Mouse (Mus musculus): ENCODE results near the gene Cpne6. TPM values are rescaled to one million over a fixed set of nuclear protein-coding genes. Genes with fewer than 3 reads are reported as not detected.

Cpne6 gene
- 0.16 and 0.49 TPM in 2 replicates for polyA plus RNA-seq (2014; fragmentation: Nextera tagmentation; extraction: Ambion mirVana)

DNA sequence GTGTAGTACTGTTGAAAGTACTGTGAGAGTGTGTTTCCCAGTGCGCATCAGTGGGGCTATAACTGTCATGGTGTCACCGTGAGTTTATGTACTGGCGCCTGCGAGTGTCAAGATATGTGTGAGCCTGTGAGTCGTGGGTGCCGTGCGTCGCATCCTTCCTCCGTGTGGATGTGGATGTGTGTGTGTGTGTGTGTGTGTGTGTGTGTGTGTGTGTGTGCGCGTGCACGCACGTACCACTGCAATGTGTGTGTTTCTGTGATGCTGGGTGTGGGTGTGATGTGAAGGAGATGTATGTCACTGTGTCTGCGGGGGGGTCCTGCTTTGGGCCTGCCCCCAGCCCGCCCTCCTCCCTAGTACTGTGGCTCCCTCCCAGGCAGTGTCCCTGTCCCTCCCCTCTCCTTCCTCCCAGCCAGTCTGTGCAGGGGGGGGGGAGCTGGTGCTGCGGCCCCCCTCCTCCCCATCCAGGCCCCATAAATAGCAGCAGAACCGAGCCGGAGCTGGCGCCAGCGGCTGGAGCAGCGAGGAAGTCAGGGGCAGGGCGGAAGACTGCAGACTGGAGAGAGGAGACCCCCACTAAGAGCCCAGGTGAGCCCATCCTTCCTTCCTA lies at the start of gene Cpne6:
Cpne6 (plus strand) TSS at position 321 of the 607 bp plus-strand sequence.
- H3K9ac ChIP-seq (ENCODE audit: low read depth, low read length), result no peak within 1 kb of the TSS
- H3K4me2 ChIP-seq, result no peak within 1 kb of the TSS
- DNase-seq (ENCODE audit: low spot score) (no peak), ATAC-seq (replicated peaks; ENCODE audit: low FRiP score) (no peak)
- H3K27me3 ChIP-seq (replicated peaks; ENCODE audit: control insufficient read depth, insufficient read depth, low read length), result peaks cover 33% of the 10 kb centered on the region
- H3K4me1 ChIP-seq (replicated peaks; ENCODE audit: control insufficient read depth, insufficient read depth, low read length), result peaks cover 14% of the 10 kb centered on the region; the same call in 1 of the 2 replicates
- H3K27ac ChIP-seq (ENCODE audit: low read depth, low read length), result no peak within 1 kb of the TSS
- no peaks in the 10 kb centered on the region for H3K9me3 ChIP-seq (ENCODE audit: control insufficient read depth, low read length)
- H3K4me3 ChIP-seq (ENCODE audit: low read depth, low read length), result no peak within 1 kb of the TSS
- 67% methylated on average over 19 of the region's 22 CpGs for WGBS
- no peaks in the 10 kb centered on the region for H3K36me3 ChIP-seq (ENCODE audit: control insufficient read depth, insufficient read depth, low read length)

DNA sequence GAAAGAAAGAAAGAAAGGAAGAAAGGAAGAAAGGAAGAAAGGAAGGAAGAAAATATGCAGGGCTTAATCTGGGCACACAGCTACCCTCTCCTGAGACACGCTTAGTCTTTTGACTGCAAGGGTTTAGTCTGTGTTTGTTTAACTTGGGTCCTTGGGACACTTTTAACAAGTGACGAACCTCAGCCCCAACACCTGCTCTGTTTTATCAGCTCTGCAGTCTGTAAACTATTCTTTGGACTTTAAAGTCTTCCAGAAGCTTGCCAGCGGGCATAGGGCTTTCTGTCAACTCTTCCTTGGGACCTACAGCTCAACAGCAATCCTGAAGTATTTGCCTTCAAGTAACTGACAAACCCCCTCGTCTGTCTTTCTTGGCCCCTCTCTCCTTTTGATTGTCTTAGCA lies 48.5 kb upstream of the Cpne6 start:
- no peak overlapping the region for H3K9ac ChIP-seq (ENCODE audit: low read depth, low read length)
- DNase-seq (ENCODE audit: low spot score) (no peak), ATAC-seq (replicated peaks; ENCODE audit: low FRiP score) (no peak)
- H3K27ac ChIP-seq (ENCODE audit: low read depth, low read length), result no peak overlapping the region
- H3K4me2 ChIP-seq, result no peak overlapping the region
- no peak overlapping the region for H3K4me3 ChIP-seq (ENCODE audit: low read depth, low read length)
- 42% methylated on average over 4 of the region's 4 CpGs for WGBS
- H3K9me3 ChIP-seq (ENCODE audit: control insufficient read depth, low read length), result no peaks in the 10 kb centered on the region
- 0 out of 2 replicates have a peak, but pooled peaks cover 2% of the 10 kb centered on the region for H3K27me3 ChIP-seq (replicated peaks; ENCODE audit: control insufficient read depth, insufficient read depth, low read length)
- no peaks in the 10 kb centered on the region for H3K36me3 ChIP-seq (ENCODE audit: control insufficient read depth, insufficient read depth, low read length)
- no peaks in the 10 kb centered on the region; the same call in 1 of the 2 replicates for H3K4me1 ChIP-seq (replicated peaks; ENCODE audit: control insufficient read depth, insufficient read depth, low read length)

DNA sequence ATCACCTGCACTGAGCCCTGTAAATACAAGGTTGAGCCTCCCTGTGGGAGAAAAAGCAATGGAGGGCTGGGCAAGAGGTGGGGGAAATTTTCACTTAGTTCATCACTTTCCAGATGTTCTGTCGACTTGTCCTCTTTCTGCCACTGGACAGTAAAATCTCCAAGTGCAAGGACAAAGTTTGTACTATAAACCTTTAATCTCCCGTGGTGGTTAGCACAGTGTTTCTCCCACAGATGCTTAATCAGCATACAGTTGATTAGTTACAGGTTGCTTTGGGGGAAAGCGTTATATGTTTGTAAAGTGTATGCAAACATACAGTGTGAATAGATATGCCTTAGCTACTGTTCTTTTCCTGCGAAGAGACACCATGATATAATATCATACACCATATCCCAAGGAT lies 43.8 kb upstream of the Cpne6 start:
- Histone ChIP-seq H3K9me3 (ENCODE audit: control insufficient read depth, low read length) (no peaks in the 10 kb centered on the region), H3K4me1 (replicated peaks; ENCODE audit: control insufficient read depth, insufficient read depth, low read length) (peaks cover 3% of the 10 kb centered on the region), H3K27ac (ENCODE audit: low read depth, low read length) (no peak overlapping the region), H3K27me3 (replicated peaks; ENCODE audit: control insufficient read depth, insufficient read depth, low read length) (no peaks in the 10 kb centered on the region), H3K36me3 (ENCODE audit: control insufficient read depth, insufficient read depth, low read length) (no peaks in the 10 kb centered on the region), H3K4me2 (no peak overlapping the region), H3K9ac (ENCODE audit: low read depth, low read length) (no peak overlapping the region), H3K4me3 (ENCODE audit: low read depth, low read length) (no peak overlapping the region)
- no peak for ATAC-seq (replicated peaks; ENCODE audit: low FRiP score)
- WGBS, result 65% methylated on average over 4 of the region's 4 CpGs
- DNase-seq (ENCODE audit: low spot score), result no peak

DNA sequence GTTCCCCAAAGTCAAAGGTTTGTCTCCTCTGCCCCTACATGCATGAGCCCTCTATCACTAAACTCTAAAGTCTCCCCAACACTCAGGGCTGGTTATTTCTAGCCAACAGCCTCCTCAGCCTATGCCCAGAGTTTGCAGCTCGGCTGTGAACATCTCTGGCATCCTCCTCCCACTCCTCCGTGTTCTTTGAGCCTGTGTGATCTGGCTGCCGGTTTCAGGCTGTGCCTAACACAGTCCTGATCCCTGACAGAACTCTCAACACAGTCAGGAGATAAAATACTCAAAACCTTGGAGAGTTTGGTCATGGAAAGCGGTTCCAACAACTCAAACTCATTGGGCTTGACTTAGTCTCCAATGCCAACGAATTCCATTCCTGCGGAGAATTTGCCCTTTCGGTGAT lies 43.1 kb upstream of the Cpne6 start:
- no peak overlapping the region for H3K27ac ChIP-seq (ENCODE audit: low read depth, low read length)
- peaks cover 3% of the 10 kb centered on the region for H3K4me1 ChIP-seq (replicated peaks; ENCODE audit: control insufficient read depth, insufficient read depth, low read length)
- DNase-seq (ENCODE audit: low spot score), result no peak
- H3K4me3 ChIP-seq (ENCODE audit: low read depth, low read length), result no peak overlapping the region
- no peak for ATAC-seq (replicated peaks; ENCODE audit: low FRiP score)
- no peak overlapping the region for H3K9ac ChIP-seq (ENCODE audit: low read depth, low read length)
- H3K27me3 ChIP-seq (replicated peaks; ENCODE audit: control insufficient read depth, insufficient read depth, low read length), result no peaks in the 10 kb centered on the region
- 67% methylated on average over 7 of the region's 7 CpGs for WGBS
- no peaks in the 10 kb centered on the region for H3K9me3 ChIP-seq (ENCODE audit: control insufficient read depth, low read length)
- H3K36me3 ChIP-seq (ENCODE audit: control insufficient read depth, insufficient read depth, low read length), result no peaks in the 10 kb centered on the region
- no peak overlapping the region for H3K4me2 ChIP-seq

DNA sequence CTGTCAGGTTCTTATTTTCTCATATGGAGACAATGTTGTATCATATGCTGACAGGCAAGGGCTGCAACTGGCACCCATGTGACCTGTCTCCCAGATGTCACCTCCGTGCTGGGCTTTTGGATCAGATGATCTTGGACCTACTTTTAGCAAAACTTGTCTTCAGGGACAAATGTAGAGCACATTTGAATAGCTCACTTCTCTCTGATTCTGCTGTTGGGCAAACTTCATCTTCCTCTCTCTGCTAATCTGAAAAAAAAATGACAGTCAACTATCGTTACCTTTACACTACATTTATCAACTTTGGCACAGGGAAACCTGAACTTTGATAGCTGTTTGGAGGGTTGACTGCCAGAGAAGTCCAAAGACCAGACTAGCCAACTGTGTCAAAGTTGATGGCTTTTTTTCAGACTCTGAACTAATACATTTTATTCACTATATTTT lies 41.9 kb upstream of the Cpne6 start:
- Histone ChIP-seq H3K27me3 (replicated peaks; ENCODE audit: control insufficient read depth, insufficient read depth, low read length) (no peaks in the 10 kb centered on the region), H3K4me1 (replicated peaks; ENCODE audit: control insufficient read depth, insufficient read depth, low read length) (peaks cover 3% of the 10 kb centered on the region), H3K4me2 (no peak overlapping the region), H3K27ac (ENCODE audit: low read depth, low read length) (no peak overlapping the region), H3K9ac (ENCODE audit: low read depth, low read length) (no peak overlapping the region), H3K36me3 (ENCODE audit: control insufficient read depth, insufficient read depth, low read length) (no peaks in the 10 kb centered on the region), H3K9me3 (ENCODE audit: control insufficient read depth, low read length) (no peaks in the 10 kb centered on the region), H3K4me3 (ENCODE audit: low read depth, low read length) (no peak overlapping the region)
- no peak for DNase-seq (ENCODE audit: low spot score)
- WGBS, result 66% methylated on average over 2 of the region's 2 CpGs
- ATAC-seq (replicated peaks; ENCODE audit: low FRiP score), result no peak

DNA sequence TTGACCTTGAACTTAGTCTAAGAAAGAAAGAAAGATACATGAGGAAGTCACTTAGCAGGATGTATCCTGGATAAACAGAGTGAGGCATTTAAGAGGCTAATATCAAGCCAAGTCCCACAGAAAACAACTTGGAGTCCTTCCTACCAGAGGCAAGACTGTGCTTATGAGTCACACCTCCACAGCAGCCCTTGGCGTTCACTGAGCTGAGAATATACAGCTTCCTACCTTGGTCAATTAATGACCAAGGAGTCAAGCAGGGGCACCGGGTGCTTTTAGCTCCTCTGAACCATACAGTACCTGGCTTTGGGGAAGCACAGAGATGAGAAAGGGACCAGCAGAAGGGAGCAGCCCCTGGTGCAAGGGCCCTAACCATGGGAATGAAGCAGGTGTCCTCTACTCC lies 41.2 kb upstream of the Cpne6 start:
- no peak overlapping the region for H3K27ac ChIP-seq (ENCODE audit: low read depth, low read length)

DNA sequence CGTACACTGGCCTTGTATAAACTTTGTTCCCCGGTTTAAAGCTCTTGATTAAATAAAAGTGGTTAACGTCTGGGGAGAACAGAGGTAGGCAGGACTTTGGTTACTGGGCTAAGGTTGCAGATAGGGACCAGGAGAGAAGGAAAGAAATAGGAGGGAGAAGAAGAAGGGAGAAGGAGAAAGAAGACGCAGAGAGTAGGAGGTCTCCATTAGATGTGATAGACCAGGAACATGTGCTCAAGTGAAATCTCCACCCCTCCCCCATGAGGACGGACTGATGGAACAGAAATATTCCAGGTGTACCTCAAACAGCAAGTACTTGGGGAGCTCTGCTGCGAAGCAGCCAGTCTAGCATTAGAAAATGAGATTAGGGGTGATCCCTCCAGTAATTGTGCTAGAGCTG lies 40.4 kb upstream of the Cpne6 start:
- H3K9ac ChIP-seq (ENCODE audit: low read depth, low read length), result no peak overlapping the region
- H3K4me3 ChIP-seq (ENCODE audit: low read depth, low read length), result no peak overlapping the region
- DNase-seq (ENCODE audit: low spot score) (no peak), ATAC-seq (replicated peaks; ENCODE audit: low FRiP score) (no peak)
- H3K4me1 ChIP-seq (replicated peaks; ENCODE audit: control insufficient read depth, insufficient read depth, low read length), result peaks cover 3% of the 10 kb centered on the region
- no peak overlapping the region for H3K4me2 ChIP-seq
- no peak overlapping the region for H3K27ac ChIP-seq (ENCODE audit: low read depth, low read length)
- H3K9me3 ChIP-seq (ENCODE audit: control insufficient read depth, low read length), result no peaks in the 10 kb centered on the region
- no peaks in the 10 kb centered on the region for H3K27me3 ChIP-seq (replicated peaks; ENCODE audit: control insufficient read depth, insufficient read depth, low read length)
- 78% methylated on average over 6 of the region's 6 CpGs for WGBS
- no peaks in the 10 kb centered on the region for H3K36me3 ChIP-seq (ENCODE audit: control insufficient read depth, insufficient read depth, low read length)

More for the DNA sequence above, 41.2 kb upstream of the Cpne6 start:
- Histone ChIP-seq H3K27me3 (replicated peaks; ENCODE audit: control insufficient read depth, insufficient read depth, low read length) (no peaks in the 10 kb centered on the region), H3K4me1 (replicated peaks; ENCODE audit: control insufficient read depth, insufficient read depth, low read length) (peaks cover 3% of the 10 kb centered on the region), H3K4me3 (ENCODE audit: low read depth, low read length) (no peak overlapping the region), H3K9me3 (ENCODE audit: control insufficient read depth, low read length) (no peaks in the 10 kb centered on the region), H3K9ac (ENCODE audit: low read depth, low read length) (no peak overlapping the region), H3K36me3 (ENCODE audit: control insufficient read depth, insufficient read depth, low read length) (no peaks in the 10 kb centered on the region), H3K4me2 (no peak overlapping the region)
- DNase-seq (ENCODE audit: low spot score) (no peak), ATAC-seq (replicated peaks; ENCODE audit: low FRiP score) (no peak)
- WGBS, result 71% methylated on average over 2 of the region's 2 CpGs

DNA sequence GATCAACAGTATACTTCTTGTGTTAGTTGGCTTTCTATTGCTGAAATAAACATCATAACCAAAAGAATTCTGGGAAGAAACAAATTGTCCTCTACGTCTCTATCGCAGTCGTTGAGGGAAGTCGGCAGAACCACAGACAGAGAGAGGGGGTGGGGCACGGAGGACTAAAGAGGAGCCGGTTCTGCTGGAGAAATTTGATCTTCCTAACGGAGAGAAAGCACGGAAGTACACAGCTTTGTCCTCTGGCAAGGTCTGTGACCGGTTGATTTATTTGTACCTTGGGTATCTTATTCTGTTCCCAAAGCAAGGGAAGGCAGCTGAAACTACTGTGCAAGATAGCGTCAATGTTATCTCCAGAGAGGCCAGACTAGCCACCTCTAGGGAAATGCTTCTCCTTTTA lies 39.4 kb upstream of the Cpne6 start:
- no peak for DNase-seq (ENCODE audit: low spot score)
- no peak overlapping the region for H3K27ac ChIP-seq (ENCODE audit: low read depth, low read length)

DNA sequence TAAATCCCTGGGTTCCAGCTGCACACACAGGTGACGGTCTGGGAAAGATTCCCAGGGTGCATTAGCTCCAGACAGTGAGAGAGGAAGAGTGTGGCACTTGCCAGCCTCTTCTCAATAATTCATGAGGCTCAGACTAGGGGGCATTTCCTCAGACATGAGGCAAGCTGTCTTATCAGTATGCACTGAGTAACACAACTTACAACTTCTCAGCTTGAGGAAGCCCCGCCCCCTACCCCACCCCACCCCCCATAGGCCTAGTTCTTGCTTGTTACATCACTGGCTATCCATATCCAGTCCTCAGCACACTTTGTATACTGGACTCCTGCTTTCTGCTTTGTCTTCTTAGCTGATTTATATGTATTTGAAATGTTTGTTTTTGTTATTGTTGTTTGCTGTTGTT lies 34.6 kb upstream of the Cpne6 start:
- WGBS, result 35% methylated on average over 2 of the region's 2 CpGs
- no peak for DNase-seq (ENCODE audit: low spot score)
- Histone ChIP-seq H3K27ac (ENCODE audit: low read depth, low read length) (no peak overlapping the region), H3K4me1 (replicated peaks; ENCODE audit: control insufficient read depth, insufficient read depth, low read length) (peaks cover 24% of the 10 kb centered on the region), H3K4me3 (ENCODE audit: low read depth, low read length) (no peak overlapping the region), H3K36me3 (ENCODE audit: control insufficient read depth, insufficient read depth, low read length) (no peaks in the 10 kb centered on the region), H3K9me3 (ENCODE audit: control insufficient read depth, low read length) (no peaks in the 10 kb centered on the region), H3K9ac (ENCODE audit: low read depth, low read length) (no peak overlapping the region), H3K4me2 (0 out of 2 replicates have a peak overlapping the region, but pooled peaks have one; percentile 12), H3K27me3 (replicated peaks; ENCODE audit: control insufficient read depth, insufficient read depth, low read length) (no peaks in the 10 kb centered on the region)
- ATAC-seq (replicated peaks; ENCODE audit: low FRiP score), result peak; percentile 52; the same call in 1 of the 2 replicates

More for the DNA sequence above, 39.4 kb upstream of the Cpne6 start:
- Histone ChIP-seq H3K4me1 (replicated peaks; ENCODE audit: control insufficient read depth, insufficient read depth, low read length) (peaks cover 8% of the 10 kb centered on the region), H3K9ac (ENCODE audit: low read depth, low read length) (no peak overlapping the region), H3K36me3 (ENCODE audit: control insufficient read depth, insufficient read depth, low read length) (no peaks in the 10 kb centered on the region), H3K4me3 (ENCODE audit: low read depth, low read length) (no peak overlapping the region), H3K4me2 (peak overlapping the region; percentile 6), H3K27me3 (replicated peaks; ENCODE audit: control insufficient read depth, insufficient read depth, low read length) (no peaks in the 10 kb centered on the region), H3K9me3 (ENCODE audit: control insufficient read depth, low read length) (no peaks in the 10 kb centered on the region)
- no peak for ATAC-seq (replicated peaks; ENCODE audit: low FRiP score)
- 3% methylated on average over 10 of the region's 10 CpGs for WGBS

All from liver, embryonic 11.5 days (tissue).